Mouse (Mus musculus): Measurements from ENCODE around the gene Fndc7. TPM values are rescaled to one million over a fixed set of nuclear protein-coding genes. Genes with fewer than 3 reads are reported as not detected.
"Not testable (repeated sequence)": the region's sequence is repeated elsewhere in the genome, so short reads cannot be mapped to it uniquely, and the experiment has no call there.

Fndc7 gene
- polyA plus RNA-seq, 1 experiment from 2014 or later, result 0.34 TPM

DNA sequence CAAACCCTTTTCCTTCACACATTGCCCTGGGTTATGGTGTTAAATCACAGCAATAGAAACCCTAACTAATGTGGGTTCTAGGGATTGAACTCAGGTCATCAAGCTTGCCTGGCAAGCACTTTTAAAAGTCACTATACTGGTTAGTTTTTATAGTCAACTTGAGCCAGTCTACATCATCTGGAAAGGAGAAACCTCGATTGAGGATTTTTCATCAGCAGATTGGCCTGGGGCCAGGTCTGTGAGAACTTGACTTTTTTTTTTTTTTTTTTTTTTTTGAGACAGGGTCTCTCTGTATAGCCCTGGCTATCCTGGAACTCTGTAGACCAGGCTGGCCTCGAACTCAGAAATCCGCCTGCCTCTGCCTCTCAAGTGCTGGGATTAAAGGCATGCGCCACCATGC lies 27.5 kb downstream of the Fndc7 start:
- H3K36me3 ChIP-seq (replicated peaks), result not testable (repeated sequence)
- WGBS, result 88% methylated on average over 4 of the region's 4 CpGs

GRCm38 (mm10) chr3:108860786-108861185 lies 29.0 kb downstream of the Fndc7 start:
- Histone ChIP-seq H3K9me3 (no peaks in the 10 kb centered on the region), H3K4me1 (peaks cover 31% of the 10 kb centered on the region), H3K27ac (replicated peaks) (no peak overlapping the region), H3K27me3 (replicated peaks; ENCODE audit: low read depth, poor library complexity, severe bottlenecking) (no peaks in the 10 kb centered on the region), H3K4me3 (no peak overlapping the region), H3K36me3 (replicated peaks) (no peaks in the 10 kb centered on the region)
- 78% methylated on average over 2 of the region's 2 CpGs for WGBS
- no peak for DNase-seq (ENCODE audit: low spot score)

More for the DNA sequence above, 27.5 kb downstream of the Fndc7 start:
- not testable (repeated sequence) for H3K9me3 ChIP-seq; H3K4me3 ChIP-seq; H3K27ac ChIP-seq (replicated peaks); H3K27me3 ChIP-seq (replicated peaks; ENCODE audit: low read depth, poor library complexity, severe bottlenecking); DNase-seq (ENCODE audit: low spot score)
- H3K4me1 ChIP-seq, result peaks cover 22% of the 10 kb centered on the region

DNA sequence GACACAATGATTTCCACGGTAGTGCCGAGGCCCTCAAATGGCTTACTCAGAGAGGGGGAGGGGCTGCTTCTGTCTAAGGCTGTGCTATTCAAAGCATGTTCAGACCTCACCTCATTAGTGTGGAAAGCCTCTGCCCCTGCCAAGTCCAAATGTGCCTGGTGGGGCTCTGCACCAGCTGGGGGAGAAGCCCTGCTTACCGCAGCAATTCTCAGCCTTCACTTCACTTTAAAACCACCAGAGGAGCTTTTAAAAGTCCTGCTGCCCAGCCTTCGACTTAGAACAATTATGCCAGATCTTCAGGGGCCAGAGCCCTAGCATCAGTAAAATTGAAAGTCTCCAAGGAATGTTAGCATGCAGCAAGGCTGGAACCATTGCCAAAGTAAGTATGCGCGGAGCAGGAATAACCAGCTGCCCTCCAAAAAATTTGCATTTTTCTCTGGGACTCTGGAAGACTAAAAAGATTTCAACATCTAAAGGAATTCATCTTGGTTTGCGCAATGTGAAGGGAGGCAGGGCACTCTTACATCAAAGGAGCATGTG lies 31.5 kb downstream of the Fndc7 start:
- Histone ChIP-seq H3K4me3 (no peak overlapping the region), H3K4me1 (peaks cover 37% of the 10 kb centered on the region), H3K27ac (replicated peaks) (0 out of 2 replicates have a peak overlapping the region, but pooled peaks have one; percentile 3), H3K36me3 (replicated peaks) (no peaks in the 10 kb centered on the region), H3K27me3 (replicated peaks; ENCODE audit: low read depth, poor library complexity, severe bottlenecking) (0 out of 2 replicates have a peak, but pooled peaks cover 6% of the 10 kb centered on the region), H3K9me3 (no peaks in the 10 kb centered on the region)
- 47% methylated on average over 7 of the region's 7 CpGs for WGBS
- peak; percentile 40 for DNase-seq (ENCODE audit: low spot score)

- WGBS, result 88% methylated on average over 1 of the region's 1 CpGs
- peaks cover 37% of the 10 kb centered on the region for H3K4me1 ChIP-seq
- 0 out of 2 replicates have a peak, but pooled peaks cover 6% of the 10 kb centered on the region for H3K27me3 ChIP-seq (replicated peaks; ENCODE audit: low read depth, poor library complexity, severe bottlenecking)
- 0 out of 2 replicates have a peak overlapping the region, but pooled peaks have one; percentile 3 for H3K27ac ChIP-seq (replicated peaks)
- no peak overlapping the region for H3K4me3 ChIP-seq
- DNase-seq (ENCODE audit: low spot score), result no peak
- no peaks in the 10 kb centered on the region for H3K9me3 ChIP-seq
- H3K36me3 ChIP-seq (replicated peaks), result no peaks in the 10 kb centered on the region
These were observed 32.1 kb downstream of the Fndc7 start for GRCm38 (mm10) chr3:108857714-108858113.

GRCm38 (mm10) chr3:108857124-108857470 lies 32.7 kb downstream of the Fndc7 start:
- Histone ChIP-seq H3K27me3 (replicated peaks; ENCODE audit: low read depth, poor library complexity, severe bottlenecking) (0 out of 2 replicates have a peak, but pooled peaks cover 6% of the 10 kb centered on the region), H3K36me3 (replicated peaks) (no peaks in the 10 kb centered on the region), H3K9me3 (no peaks in the 10 kb centered on the region), H3K4me1 (peaks cover 40% of the 10 kb centered on the region), H3K4me3 (no peak overlapping the region), H3K27ac (replicated peaks) (no peak overlapping the region)
- 33% methylated on average over 3 of the region's 3 CpGs for WGBS
- DNase-seq (ENCODE audit: low spot score), result no peak

DNA sequence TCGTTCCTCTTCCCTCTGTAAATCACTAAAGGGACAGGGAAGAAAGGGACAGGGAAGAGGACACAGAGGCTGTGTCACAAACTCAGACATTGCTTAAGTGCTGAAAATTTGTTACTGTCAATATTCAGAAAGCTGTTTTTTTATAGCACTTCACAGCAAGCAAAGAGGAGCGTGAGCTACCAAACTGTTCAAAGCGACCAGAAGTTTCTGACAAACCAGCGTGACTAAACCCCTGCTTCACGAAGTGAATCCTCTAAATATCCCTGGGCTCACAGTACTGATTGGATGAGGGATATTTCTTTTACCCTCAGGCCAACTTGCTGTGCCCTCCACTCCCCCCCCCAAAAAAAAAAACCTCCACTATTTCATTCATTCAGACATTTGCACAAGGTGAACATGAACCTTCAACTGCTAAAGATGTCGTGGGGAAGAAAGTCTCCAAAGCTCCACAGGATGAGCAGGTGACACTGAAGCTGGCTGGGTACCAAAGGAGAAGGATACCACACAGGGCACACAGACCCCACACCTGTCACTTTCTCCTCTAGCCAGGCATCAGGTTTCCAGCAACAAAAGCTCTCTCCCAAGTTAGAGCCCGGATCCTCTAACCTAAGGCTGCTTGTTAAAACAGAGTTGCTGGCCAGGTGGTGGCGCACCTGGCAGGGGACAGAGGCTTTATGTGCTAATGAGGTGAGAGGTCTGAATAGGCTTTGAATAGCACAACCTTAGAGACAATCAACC lies 33.3 kb downstream of the Fndc7 start:
- no peak overlapping the region for H3K4me3 ChIP-seq
- no peaks in the 10 kb centered on the region for H3K9me3 ChIP-seq
- 45% methylated on average over 8 of the region's 8 CpGs for WGBS
- peaks cover 43% of the 10 kb centered on the region for H3K4me1 ChIP-seq
- 0 out of 2 replicates have a peak, but pooled peaks cover 6% of the 10 kb centered on the region for H3K27me3 ChIP-seq (replicated peaks; ENCODE audit: low read depth, poor library complexity, severe bottlenecking)
- H3K36me3 ChIP-seq (replicated peaks), result no peaks in the 10 kb centered on the region
- no peak overlapping the region for H3K27ac ChIP-seq (replicated peaks)
- peak; percentile 57 for DNase-seq (ENCODE audit: low spot score)

GRCm38 (mm10) chr3:108855864-108856263 lies 33.9 kb downstream of the Fndc7 start:
- peak overlapping the region; percentile 51; the same call in 1 of the 2 replicates for H3K27ac ChIP-seq (replicated peaks)
- 77% methylated on average over 10 of the region's 10 CpGs for WGBS
- no peaks in the 10 kb centered on the region for H3K9me3 ChIP-seq
- no peak overlapping the region for H3K4me3 ChIP-seq
- H3K27me3 ChIP-seq (replicated peaks; ENCODE audit: low read depth, poor library complexity, severe bottlenecking), result 0 out of 2 replicates have a peak, but pooled peaks cover 6% of the 10 kb centered on the region
- DNase-seq (ENCODE audit: low spot score), result no peak
- H3K36me3 ChIP-seq (replicated peaks), result no peaks in the 10 kb centered on the region
- H3K4me1 ChIP-seq, result peaks cover 43% of the 10 kb centered on the region

- no peak for DNase-seq (ENCODE audit: low spot score)
- H3K27ac ChIP-seq (replicated peaks), result peak overlapping the region; percentile 51
- WGBS, result 63% methylated on average over 12 of the region's 12 CpGs
- no peaks in the 10 kb centered on the region for H3K9me3 ChIP-seq
- H3K36me3 ChIP-seq (replicated peaks), result no peaks in the 10 kb centered on the region
- H3K4me1 ChIP-seq, result peaks cover 43% of the 10 kb centered on the region
- 0 out of 2 replicates have a peak, but pooled peaks cover 6% of the 10 kb centered on the region for H3K27me3 ChIP-seq (replicated peaks; ENCODE audit: low read depth, poor library complexity, severe bottlenecking)
- no peak overlapping the region for H3K4me3 ChIP-seq
These were observed 34.4 kb downstream of the Fndc7 start for GRCm38 (mm10) chr3:108855371-108855770.

GRCm38 (mm10) chr3:108853266-108853665 lies 36.5 kb downstream of the Fndc7 start:
- whole genome bisulfite sequencing, result 81% methylated on average over 1 of the region's 1 CpGs
- Histone ChIP-seq H3K4me1 (peaks cover 26% of the 10 kb centered on the region), H3K4me3 (no peak overlapping the region), H3K27ac (replicated peaks) (no peak overlapping the region), H3K27me3 (replicated peaks; ENCODE audit: low read depth, poor library complexity, severe bottlenecking) (0 out of 2 replicates have a peak, but pooled peaks cover 6% of the 10 kb centered on the region), H3K9me3 (no peaks in the 10 kb centered on the region), H3K36me3 (replicated peaks) (no peaks in the 10 kb centered on the region)
- no peak for DNase-seq (ENCODE audit: low spot score)

DNA sequence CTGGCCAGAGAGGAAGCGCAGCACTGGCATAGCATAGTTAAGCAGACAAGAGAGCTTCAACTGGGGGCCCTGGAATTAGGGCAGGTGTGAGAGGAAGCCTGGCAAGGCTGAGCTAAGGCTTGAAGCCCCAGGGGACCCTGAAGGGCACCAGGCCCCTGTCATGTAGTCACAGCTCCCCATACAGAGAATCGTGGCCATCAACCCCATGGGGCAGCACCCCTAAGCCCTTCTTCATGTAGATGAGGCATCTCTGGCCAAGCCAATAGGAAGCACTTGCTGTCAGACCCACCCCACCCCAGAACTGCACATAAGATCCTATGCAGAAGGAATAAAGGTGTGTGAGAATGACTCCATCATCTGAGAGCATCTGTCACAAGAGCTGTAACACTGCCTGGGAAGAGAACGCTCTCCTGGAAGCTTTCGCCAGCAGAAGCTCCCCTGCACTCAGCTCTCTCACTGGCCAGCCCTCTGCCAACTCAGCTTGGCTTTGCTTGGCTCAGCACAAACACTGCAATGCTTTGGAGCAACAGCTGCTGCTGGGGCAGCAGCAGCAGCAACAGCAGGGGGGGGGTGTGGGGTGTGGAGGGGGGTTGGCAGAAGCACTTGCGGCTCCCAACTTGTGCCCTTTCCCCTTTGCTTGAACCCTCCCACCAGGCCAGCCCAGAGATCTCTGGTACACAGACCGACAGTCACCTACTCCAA lies 37.7 kb downstream of the Fndc7 start:
- Histone ChIP-seq H3K4me1 (peaks cover 19% of the 10 kb centered on the region), H3K9me3 (no peaks in the 10 kb centered on the region), H3K36me3 (replicated peaks) (no peaks in the 10 kb centered on the region), H3K4me3 (no peak overlapping the region), H3K27me3 (replicated peaks; ENCODE audit: low read depth, poor library complexity, severe bottlenecking) (0 out of 2 replicates have a peak, but pooled peaks cover 6% of the 10 kb centered on the region), H3K27ac (replicated peaks) (no peak overlapping the region)
- no peak for DNase-seq (ENCODE audit: low spot score)
- WGBS, result 58% methylated on average over 6 of the region's 6 CpGs

DNA sequence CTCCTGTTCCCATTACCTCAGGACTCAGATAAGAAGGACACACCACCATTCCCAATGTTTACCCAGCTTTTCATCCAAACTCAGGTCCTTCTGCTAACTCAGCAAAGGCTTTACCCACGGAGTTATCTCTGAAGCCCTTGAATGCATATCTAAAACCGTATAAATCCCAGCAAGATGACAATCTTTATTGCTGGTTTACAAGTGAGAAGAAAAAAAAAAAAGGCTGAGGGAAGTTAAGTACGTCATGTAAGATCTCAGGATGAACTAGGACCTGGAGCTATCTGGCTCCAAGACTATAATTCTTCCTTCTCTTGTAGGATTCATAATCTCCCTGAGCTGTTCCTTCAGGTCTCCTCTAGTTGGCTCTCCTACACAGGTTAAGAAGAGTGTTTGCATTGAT lies 38.3 kb downstream of the Fndc7 start:
- 85% methylated on average over 3 of the region's 3 CpGs for WGBS
- H3K36me3 ChIP-seq (replicated peaks), result no peaks in the 10 kb centered on the region
- no peak overlapping the region for H3K4me3 ChIP-seq
- DNase-seq (ENCODE audit: low spot score), result no peak
- no peaks in the 10 kb centered on the region for H3K9me3 ChIP-seq
- no peak overlapping the region for H3K27ac ChIP-seq (replicated peaks)
- H3K4me1 ChIP-seq, result peaks cover 13% of the 10 kb centered on the region
- 0 out of 2 replicates have a peak, but pooled peaks cover 6% of the 10 kb centered on the region for H3K27me3 ChIP-seq (replicated peaks; ENCODE audit: low read depth, poor library complexity, severe bottlenecking)

DNA sequence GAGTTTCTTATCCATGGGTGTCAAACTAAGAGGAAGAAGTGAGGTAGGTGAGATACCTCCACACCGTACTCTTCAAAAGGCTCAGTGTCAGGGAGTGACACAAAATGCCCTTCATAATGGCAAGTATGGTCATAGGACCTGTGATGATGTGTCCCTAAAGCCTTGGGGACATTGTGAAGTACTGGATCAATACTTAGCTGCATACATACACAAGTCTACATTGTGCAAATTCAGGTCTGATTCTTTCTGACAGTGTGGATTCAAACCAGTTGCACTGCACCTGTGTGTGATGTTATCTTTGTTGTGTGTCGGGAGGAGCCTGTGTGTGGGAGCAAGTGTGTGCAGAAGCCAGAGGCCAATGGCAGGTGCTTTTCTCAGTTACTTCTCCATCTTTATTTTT lies 38.7 kb downstream of the Fndc7 start:
- Histone ChIP-seq H3K36me3 (replicated peaks) (no peaks in the 10 kb centered on the region), H3K4me3 (no peak overlapping the region), H3K27me3 (replicated peaks; ENCODE audit: low read depth, poor library complexity, severe bottlenecking) (0 out of 2 replicates have a peak, but pooled peaks cover 6% of the 10 kb centered on the region), H3K4me1 (peaks cover 13% of the 10 kb centered on the region), H3K9me3 (no peaks in the 10 kb centered on the region), H3K27ac (replicated peaks) (no peak overlapping the region)
- DNase-seq (ENCODE audit: low spot score), result no peak
- WGBS, result 90% methylated on average over 2 of the region's 2 CpGs

Data from embryonic facial prominence, embryonic 10.5 days (tissue).